Mouse (Mus musculus): ENCODE measurements around the gene Agbl4.
A peak's percentile ranks its signal among the peaks of the same experiment; 100 is the strongest.

Agbl4 gene

GRCm38 (mm10) chr4:111579863-111580224 lies 1182.4 kb downstream of the Agbl4 start:
- no peak for DNase-seq (ENCODE audit: low spot score in 2 of 2)

GRCm38 (mm10) chr4:111580239-111580638 lies 1182.8 kb downstream of the Agbl4 start:
- no peak for DNase-seq (ENCODE audit: low spot score in 2 of 2)

GRCm38 (mm10) chr4:111583562-111584237 lies 1186.2 kb downstream of the Agbl4 start:
- DNase-seq (ENCODE audit: low spot score in 2 of 2): no peak

- no peak for DNase-seq (ENCODE audit: low spot score in 2 of 2)
Measured at GRCm38 (mm10) chr4:111584286-111584685, 1186.8 kb downstream of the Agbl4 start.

DNA sequence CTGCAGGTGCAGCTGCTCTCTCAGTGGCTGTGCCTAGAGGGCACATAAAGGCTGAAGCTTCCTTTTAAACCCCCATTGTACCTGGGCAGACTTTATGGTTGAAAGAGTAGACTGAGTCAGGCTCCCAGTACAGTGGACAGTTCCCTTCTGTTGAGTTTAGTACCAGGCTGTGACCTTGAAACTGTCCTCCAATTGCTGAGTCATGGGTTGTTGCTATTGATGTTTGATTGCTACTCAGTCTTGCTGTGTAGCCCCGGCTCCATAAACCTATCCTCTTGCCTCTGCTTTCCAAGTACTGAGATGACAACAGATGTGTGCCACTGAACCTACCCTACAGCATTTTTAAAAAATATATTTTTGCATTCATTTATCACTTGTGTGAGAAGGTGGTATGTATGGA lies 1190.8 kb downstream of the Agbl4 start:
- no peak for DNase-seq (ENCODE audit: low spot score in 2 of 2)

DNA sequence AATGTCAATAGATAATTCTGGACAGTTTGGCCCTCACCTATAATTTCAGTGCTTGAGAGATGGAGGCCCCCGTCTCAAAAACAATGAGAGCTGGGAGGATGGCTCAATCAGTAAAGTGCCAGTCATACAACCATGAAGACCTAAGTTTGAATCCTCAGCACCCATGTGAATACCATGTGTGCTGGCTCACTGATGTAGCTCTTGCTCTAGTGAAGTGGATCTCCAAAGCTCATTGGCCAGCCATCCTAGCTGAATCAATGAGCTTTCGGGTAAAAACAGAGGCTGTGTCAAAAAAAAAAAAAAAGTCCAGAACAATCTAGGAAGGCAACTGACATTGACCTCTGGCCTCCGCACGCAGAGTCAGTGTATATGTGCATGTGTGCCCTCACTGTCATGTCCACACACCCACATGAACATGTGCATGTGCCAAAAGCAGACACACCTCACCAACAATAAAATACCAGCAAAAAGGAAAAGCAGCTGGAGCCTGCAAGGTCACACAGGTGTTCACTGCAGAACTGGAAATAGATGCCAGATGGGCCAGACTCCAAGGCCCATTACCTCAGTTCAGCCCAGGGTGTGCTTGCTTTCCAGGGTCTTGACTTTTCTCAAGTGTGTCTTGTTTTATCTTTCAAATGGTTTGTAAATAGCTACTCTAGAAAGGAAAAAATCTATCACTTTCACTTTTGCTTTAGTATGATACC lies 1192.2 kb downstream of the Agbl4 start:
- DNase-seq (ENCODE audit: low spot score in 2 of 2): no peak

DNA sequence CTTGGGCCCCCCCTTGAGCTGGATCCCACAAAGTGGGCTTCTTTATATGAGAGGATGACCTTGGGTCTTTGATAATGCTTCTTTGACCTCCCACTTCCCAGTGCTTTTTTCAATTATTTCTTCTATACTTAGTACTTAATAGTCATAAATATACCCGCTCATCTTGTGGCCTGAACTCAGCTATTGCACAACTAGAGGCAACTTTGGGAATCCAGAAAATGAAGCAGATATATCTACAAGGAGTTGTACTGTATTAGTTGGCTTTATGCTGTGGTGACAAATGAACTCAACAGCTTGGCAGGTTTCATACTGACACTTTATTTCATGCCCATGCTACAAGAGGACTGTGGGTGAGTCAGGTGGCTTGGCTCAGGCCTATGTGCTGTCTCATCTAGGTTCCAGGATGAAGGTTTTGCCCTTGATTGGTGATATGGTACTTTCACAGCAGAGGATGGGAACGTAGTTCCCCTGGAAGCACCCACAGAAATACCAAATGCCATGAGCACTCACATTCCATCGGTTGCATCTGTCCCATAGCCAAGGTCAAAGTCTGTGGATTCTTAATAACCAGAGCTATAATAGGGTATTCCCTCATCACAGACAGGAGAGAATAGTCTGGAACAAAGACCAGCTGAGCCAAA lies 1197.3 kb downstream of the Agbl4 start:
- no peak for DNase-seq (ENCODE audit: low spot score in 2 of 2)

- no peak for DNase-seq (ENCODE audit: low spot score in 2 of 2)
Measured at GRCm38 (mm10) chr4:111597249-111597661, 1199.8 kb downstream of the Agbl4 start.

DNA sequence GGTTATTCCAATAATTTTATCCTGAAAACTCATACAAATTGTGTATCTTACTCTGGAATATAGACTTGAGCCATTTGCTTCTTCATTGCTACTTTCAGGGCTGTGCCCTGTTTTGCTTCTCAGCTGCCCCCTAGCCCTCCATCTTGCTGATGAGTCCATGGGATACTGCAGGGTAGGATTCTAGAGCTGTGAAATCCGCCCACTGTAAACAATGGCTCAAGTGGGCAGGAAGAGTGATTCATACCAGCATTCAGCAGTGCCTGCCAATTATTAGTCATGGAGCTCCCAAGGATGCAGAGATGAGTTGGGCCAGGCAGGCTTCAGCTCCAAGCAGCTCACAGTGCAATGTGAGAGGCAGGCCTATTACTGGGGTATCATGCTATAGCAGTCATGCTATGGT lies 1200.5 kb downstream of the Agbl4 start:
- no peak for DNase-seq (ENCODE audit: low spot score in 2 of 2)

DNA sequence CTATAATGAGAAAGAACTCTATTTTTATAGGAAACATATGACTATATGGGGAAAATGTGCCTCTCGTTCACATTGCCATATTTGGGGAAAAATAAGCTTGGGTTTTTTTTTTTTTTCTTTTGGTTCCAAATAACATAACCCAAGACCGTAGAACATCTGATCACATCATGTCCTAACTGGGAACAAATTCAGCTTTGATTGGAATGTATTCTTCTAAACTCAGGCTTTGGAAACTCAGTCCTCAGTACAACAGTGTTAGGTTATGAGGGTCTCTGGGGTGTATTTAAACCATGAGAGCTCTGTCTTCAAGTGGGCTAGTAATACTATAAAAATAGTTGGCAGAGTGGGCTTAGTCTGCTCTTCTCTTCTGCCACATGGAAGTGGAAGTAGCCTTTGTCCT lies 1205.7 kb downstream of the Agbl4 start:
- DNase-seq (ENCODE audit: low spot score in 2 of 2): no peak

- no peak for DNase-seq (ENCODE audit: low spot score in 2 of 2)
Measured at GRCm38 (mm10) chr4:111607826-111608500, 1210.5 kb downstream of the Agbl4 start.

- no peak for DNase-seq (ENCODE audit: low spot score in 2 of 2)
Measured at GRCm38 (mm10) chr4:111621865-111622264, 1224.4 kb downstream of the Agbl4 start.

DNA sequence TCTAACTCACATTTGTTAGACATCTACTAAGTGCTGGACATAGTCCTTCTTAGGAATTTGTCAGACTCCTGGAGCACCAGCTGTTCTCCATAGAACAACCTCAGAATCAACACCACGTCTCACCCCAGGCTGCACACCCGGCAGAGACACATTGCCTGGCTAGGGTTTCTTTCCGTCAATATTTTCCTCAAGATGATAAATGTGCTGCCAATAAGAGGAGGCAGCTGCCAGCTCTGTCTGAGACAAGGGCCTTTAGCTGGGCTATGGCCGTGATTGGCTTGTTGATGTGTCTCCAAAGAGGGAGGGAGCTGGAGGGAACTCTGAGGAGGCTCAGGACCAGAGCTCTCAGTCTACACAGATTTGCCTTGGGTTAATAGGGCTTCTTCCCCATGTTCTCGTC lies 1227.5 kb downstream of the Agbl4 start:
- no peak for DNase-seq (ENCODE audit: low spot score in 2 of 2)

DNA sequence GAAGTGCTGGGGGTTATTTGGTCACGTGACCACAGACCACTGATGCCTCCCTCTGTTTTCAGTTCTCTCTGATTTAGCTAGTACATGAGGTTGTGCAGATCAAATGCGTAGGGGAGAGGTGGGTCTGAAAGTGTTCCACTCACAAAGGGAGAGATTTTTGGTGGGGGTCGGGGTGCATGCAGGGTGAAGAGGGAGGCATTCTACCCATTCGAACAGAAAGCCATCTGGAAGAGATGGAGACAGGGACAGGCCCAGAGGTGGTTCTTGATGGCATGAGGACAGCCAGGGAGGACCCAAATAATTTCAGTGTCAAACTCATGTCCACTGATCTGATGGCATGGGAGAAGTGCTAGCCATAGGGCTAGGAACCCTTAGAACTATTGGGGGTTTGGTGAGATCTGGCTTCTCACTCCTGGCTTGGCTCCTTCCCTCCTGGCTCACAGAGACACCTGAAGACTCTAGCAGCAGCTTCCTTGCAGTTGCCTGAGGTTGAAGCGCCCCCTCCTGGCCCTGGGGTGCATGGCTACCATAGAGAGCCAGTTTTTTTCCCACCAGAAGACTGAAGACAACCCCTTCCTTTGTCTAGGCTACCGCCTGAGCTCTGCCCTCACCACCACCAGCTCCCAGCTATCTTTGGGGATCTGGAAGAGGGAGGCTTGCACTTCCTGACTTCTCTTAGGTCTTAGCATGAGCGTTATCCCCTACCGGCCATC lies 1228.8 kb downstream of the Agbl4 start:
- DNase-seq (ENCODE audit: low spot score in 2 of 2): peak; percentile 9 to 55

GRCm38 (mm10) chr4:111632615-111633014 lies 1235.2 kb downstream of the Agbl4 start:
- no peak for DNase-seq (ENCODE audit: low spot score in 2 of 2)

- no peak for DNase-seq (ENCODE audit: low spot score in 2 of 2)
Measured at GRCm38 (mm10) chr4:111635538-111636124, 1238.2 kb downstream of the Agbl4 start.

GRCm38 (mm10) chr4:111638948-111639708 lies 1241.7 kb downstream of the Agbl4 start:
- no peak for DNase-seq (ENCODE audit: low spot score in 2 of 2)

GRCm38 (mm10) chr4:111645117-111645830 lies 1247.8 kb downstream of the Agbl4 start:
- DNase-seq (ENCODE audit: low spot score in 2 of 2): no peak

- no peak for DNase-seq (ENCODE audit: low spot score in 2 of 2)
Measured at GRCm38 (mm10) chr4:111645831-111646166, 1248.3 kb downstream of the Agbl4 start.

DNA sequence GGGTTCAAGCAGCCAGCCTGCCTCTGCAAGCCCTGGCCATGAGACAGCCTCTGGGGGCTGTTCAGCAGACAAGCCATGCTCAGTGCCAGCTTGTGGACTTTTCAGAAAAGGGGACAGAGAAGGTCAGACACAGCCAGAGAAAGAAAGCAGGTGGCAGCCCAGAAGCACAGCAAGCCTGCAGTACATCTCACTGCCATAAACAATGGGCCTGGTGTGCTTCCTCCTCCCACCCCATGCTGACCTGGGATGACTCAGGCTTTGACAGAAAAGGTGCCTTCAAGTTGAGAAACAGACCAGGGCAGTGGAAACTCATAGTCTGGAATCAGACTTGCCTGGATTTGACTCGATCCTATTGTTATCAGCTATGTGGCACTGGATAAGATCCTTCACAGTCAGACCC lies 1256.0 kb downstream of the Agbl4 start:
- DNase-seq (ENCODE audit: low spot score in 2 of 2): no peak

Measured in urinary bladder, adult 18-20 months (tissue).